Mouse (Mus musculus) brain, embryonic 14.5 days (tissue): ENCODE measurements around the gene Hyal3.

Source experiments
- CTCF ChIP-seq: fragments of 200-500 bp; IDR thresholded peaks from 2 replicates; pipeline ENCODE4 v1.5.1; 2012; ENCODE audit warnings: inconsistent platforms, mild to moderate bottlenecking, moderate library complexity, borderline replicate concordance; ENCODE audit not compliant: insufficient read depth, insufficient read length; ENCODE audit errors: extremely low read depth
- POLR2A ChIP-seq: fragments of 200-500 bp; IDR thresholded peaks from 2 replicates; pipeline ENCODE4 v1.6.1; 2012; ENCODE audit warnings: mild to moderate bottlenecking, inconsistent platforms, borderline replicate concordance; ENCODE audit not compliant: poor library complexity, insufficient read depth, insufficient read length, severe bottlenecking; ENCODE audit errors: extremely low read depth

DNA sequence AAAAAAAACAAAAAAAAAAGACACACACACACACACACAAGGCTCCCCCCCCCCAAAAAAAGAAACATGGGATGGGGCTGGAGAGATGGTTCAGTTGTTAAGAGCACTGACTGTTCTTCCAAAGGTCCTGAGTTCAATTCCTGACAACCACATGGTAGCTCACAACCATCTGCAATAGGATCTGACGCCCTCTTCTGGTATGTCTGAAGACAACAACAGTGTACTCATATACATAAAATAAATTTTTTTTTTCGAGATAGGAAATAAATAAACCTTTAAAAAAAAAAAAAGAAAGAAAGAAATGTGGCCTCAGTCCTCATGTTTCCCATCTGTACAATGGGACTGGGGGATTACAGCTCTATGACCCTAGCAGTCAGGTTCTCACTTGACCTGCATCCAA lies 36.8 kb downstream of the Hyal3 start:
- TF ChIP-seq POLR2A (no peak), CTCF (no peak)
